19 mouse cellular contexts compared by ENCODE assay signal in the genomic region with DNA sequence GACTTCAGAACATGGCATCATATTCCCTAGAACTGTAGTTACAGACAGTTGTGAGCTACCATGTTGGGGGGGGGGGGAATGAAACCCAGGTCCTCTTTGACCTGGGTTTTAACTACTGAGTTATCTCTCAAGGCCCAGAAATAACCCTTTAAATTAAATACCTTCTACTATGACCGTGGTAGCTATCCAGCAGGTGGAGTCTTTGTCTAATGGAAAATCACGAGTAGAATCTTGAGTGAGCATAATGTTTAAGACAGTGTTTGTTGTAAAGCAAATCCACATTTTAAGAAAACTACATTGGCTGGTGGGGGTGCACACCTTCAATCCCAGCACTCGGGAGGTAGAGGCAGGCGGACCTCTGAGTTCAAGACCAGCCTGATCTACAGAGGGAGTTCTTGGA.
"Had no signal": no experiment of that assay in that cellular context is flagged by ENCODE, and none has a peak within 500 bp of the region (broad histone marks: within the 10 kb centered on the region; RNA-seq: fewer than 3 reads in every experiment).

No protein-coding gene starts in this region.

- H3K4me1 ChIP-seq: limb, embryonic 10.5 days; limb, embryonic 13.5 days; midbrain, embryonic 10.5 days; midbrain, embryonic 13.5 days; neural tube, embryonic 13.5 days had no signal

- ATAC-seq: midbrain, embryonic 13.5 days; midbrain, embryonic 16.5 days had no signal

- DNase-seq: kidney, adult 2 months; kidney, postnatal 36 days; liver; liver, embryonic 13.5 days; lung, embryonic 14.5 days; retina, postnatal 1 day; thymus, adult 2 months; thymus, postnatal 14 days; thymus, postnatal 4 days had no signal

- H3K36me3 ChIP-seq: limb, embryonic 10.5 days; limb, embryonic 13.5 days; liver, embryonic 13.5 days; midbrain, embryonic 10.5 days; midbrain, embryonic 13.5 days; neural tube, embryonic 13.5 days had no signal

- H3K9me3 ChIP-seq: limb, embryonic 10.5 days; limb, embryonic 13.5 days; liver, embryonic 13.5 days; midbrain, embryonic 10.5 days; midbrain, embryonic 13.5 days; neural tube, embryonic 13.5 days had no signal

- H3K27me3 ChIP-seq: limb, embryonic 13.5 days; liver, embryonic 13.5 days; midbrain, embryonic 13.5 days; neural tube, embryonic 13.5 days had no signal

- H3K4me3 ChIP-seq: limb, embryonic 10.5 days; limb, embryonic 13.5 days; liver, embryonic 13.5 days; midbrain, embryonic 10.5 days; midbrain, embryonic 13.5 days; myocyte; neural tube, embryonic 13.5 days had no signal

- H3K27ac ChIP-seq: kidney, postnatal 0 days; limb, embryonic 10.5 days; limb, embryonic 13.5 days; liver, embryonic 13.5 days; macrophage; midbrain, embryonic 10.5 days; midbrain, embryonic 13.5 days; neural tube, embryonic 13.5 days; stomach, postnatal 0 days had no signal
